Mouse (Mus musculus) liver, embryonic 15.5 days (tissue): ENCODE measurements around the gene Kl. TPM values are rescaled to one million over a fixed set of nuclear protein-coding genes. Genes with fewer than 3 reads are reported as not detected.

Source experiments
- ATAC-seq: fragments of 200-750 bp; cut with Nextera tagmentation; 2 replicates; pipeline ENCODE4 v1.8.0; 2017; ENCODE audit warnings: moderate number of reproducible peaks, mild to moderate bottlenecking, moderate library complexity; ENCODE audit not compliant: insufficient read depth
- H3K27ac ChIP-seq: fragments of 300-500 bp; sonication (generic); replicated peaks from 2 replicates; pipeline ENCODE4 v1.5.1; 2015; ENCODE audit warnings: mild to moderate bottlenecking, inconsistent platforms
- H3K27me3 ChIP-seq: fragments of 300-500 bp; sonication (generic); 2 replicates; pipeline ENCODE4 v1.6.1; 2015; ENCODE audit warnings: mild to moderate bottlenecking, inconsistent platforms
- H3K36me3 ChIP-seq: fragments of 300-500 bp; sonication (generic); replicated peaks from 2 replicates; pipeline ENCODE4 v1.6.1; 2015; ENCODE audit warnings: moderate library complexity, mild to moderate bottlenecking, inconsistent platforms
- H3K4me1 ChIP-seq: fragments of 300-500 bp; sonication (generic); replicated peaks from 2 replicates; pipeline ENCODE4 v1.6.1; 2015; ENCODE audit warnings: inconsistent platforms
- H3K4me2 ChIP-seq: fragments of 300-500 bp; sonication (generic); 2 replicates; pipeline ENCODE4 v1.6.1; 2015; ENCODE audit warnings: moderate library complexity, mild to moderate bottlenecking, inconsistent platforms
- H3K4me3 ChIP-seq: fragments of 300-500 bp; sonication (generic); replicated peaks from 2 replicates; pipeline ENCODE4 v1.5.1; 2015; ENCODE audit warnings: mild to moderate bottlenecking, inconsistent platforms
- H3K9ac ChIP-seq: fragments of 300-500 bp; sonication (generic); 2 replicates; pipeline ENCODE4 v1.6.1; 2015; ENCODE audit warnings: moderate library complexity, mild to moderate bottlenecking, inconsistent platforms
- H3K9me3 ChIP-seq: fragments of 300-500 bp; sonication (generic); replicated peaks from 2 replicates; pipeline ENCODE4 v1.6.1; 2016; ENCODE audit warnings: inconsistent platforms
- WGBS: fragments of 180-500 bp; shearing (Covaris S2); methylation state at CpG from one replicate; pipeline ENCODE4 v1.1.7; 2015; ENCODE audit warnings: mixed read lengths; ENCODE audit not compliant: insufficient replicate concordance; 5-methylcytosine and 5-hydroxymethylcytosine counted together
- polyA plus RNA-seq: library from polyadenylated mRNA; unstranded; fragments of >200 nt; fragmentation: Nextera tagmentation; extraction: Ambion mirVana; gene quantifications from 2 replicates; pipeline ENCODE4 v1.2.1, GENCODE M21; 2015

Kl gene
- polyA plus RNA-seq, 1 experiment from 2014 or later, result 0.09 TPM

DNA sequence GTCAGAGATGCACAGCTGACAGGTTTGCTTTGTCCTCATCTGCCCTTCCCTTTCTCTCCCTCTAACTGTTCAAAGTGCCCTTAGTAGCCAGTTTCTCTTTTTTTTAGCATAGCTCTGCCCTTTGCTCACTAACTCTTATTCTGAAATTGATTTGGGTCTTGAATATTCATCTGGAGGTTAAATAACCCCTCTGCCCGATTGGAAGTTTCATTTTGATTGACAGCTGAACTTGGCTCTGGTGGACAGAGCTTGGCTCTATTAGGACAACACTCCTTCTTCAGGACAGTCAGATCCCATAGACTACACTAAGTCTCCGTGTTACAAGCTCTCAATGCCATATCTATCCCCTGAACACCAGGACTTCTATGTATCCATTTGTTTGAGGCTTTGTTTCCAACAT, 19.8 kb upstream of the Kl start:
- H3K4me3 ChIP-seq, result no peak overlapping the region
- no peaks in the 10 kb centered on the region for H3K36me3 ChIP-seq
- H3K4me2 ChIP-seq, result no peak overlapping the region
- H3K27ac ChIP-seq, result no peak overlapping the region
- 46% methylated on average over 2 of the region's 2 CpGs for WGBS
- H3K9ac ChIP-seq, result no peak overlapping the region
- H3K27me3 ChIP-seq, result no peaks in the 10 kb centered on the region
- ATAC-seq, result no peak
- H3K9me3 ChIP-seq, result no peaks in the 10 kb centered on the region
- H3K4me1 ChIP-seq, result no peaks in the 10 kb centered on the region

DNA sequence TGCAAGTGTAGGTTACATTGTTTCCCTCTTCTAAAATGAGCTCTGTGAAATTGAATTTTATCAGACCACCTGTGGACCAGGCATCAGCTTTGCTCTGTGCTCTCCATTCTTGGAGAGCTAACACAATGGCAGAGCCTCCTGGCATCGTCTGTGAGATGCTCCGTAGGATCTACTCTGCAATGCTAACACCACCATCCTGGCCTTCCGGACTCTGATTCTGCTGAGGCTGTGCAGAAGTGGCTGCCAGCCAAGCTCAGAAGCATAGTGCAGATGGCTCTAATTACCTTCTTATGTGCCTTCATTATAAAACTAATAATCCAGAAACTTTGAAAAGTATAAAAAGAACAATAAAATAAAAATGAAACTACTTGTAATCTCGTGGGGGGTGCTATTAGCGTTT, 16.2 kb upstream of the Kl start:
- H3K27ac ChIP-seq, result no peak overlapping the region
- H3K9ac ChIP-seq, result no peak overlapping the region
- ATAC-seq, result no peak
- H3K9me3 ChIP-seq, result no peaks in the 10 kb centered on the region
- H3K4me2 ChIP-seq, result no peak overlapping the region
- H3K36me3 ChIP-seq, result no peaks in the 10 kb centered on the region
- H3K4me3 ChIP-seq, result no peak overlapping the region
- H3K27me3 ChIP-seq, result no peaks in the 10 kb centered on the region
- H3K4me1 ChIP-seq, result no peaks in the 10 kb centered on the region
- WGBS, result 56% methylated on average over 5 of the region's 5 CpGs

DNA sequence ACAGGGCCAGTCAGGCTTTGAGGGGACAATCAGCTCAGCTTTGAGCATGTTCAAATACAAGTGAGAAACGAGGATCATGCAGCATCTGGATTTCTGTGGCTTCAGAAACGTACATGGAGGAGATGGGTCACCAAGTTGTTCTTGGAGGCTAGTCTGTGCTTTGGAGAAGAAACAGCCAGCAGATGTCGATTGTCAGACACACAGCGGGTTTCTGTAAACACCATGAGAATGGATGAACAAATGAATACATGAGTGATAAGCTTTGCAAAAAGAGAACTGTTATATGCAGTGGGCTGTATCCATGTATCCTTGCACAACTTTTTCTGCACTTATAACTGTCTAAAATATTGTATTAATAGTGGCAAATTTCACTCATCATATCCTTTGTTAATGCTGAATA, 15.6 kb upstream of the Kl start:
- H3K9me3 ChIP-seq, result no peaks in the 10 kb centered on the region
- no peak overlapping the region for H3K4me3 ChIP-seq
- ATAC-seq, result no peak
- 53% methylated on average over 4 of the region's 4 CpGs for WGBS
- H3K9ac ChIP-seq, result no peak overlapping the region
- no peak overlapping the region for H3K27ac ChIP-seq
- no peaks in the 10 kb centered on the region for H3K27me3 ChIP-seq
- no peaks in the 10 kb centered on the region for H3K4me1 ChIP-seq
- no peak overlapping the region for H3K4me2 ChIP-seq
- H3K36me3 ChIP-seq, result no peaks in the 10 kb centered on the region

GRCm38 (mm10) chr5:150937501-150937900, 14.9 kb upstream of the Kl start:
- H3K4me3 ChIP-seq, result no peak overlapping the region
- no peaks in the 10 kb centered on the region for H3K9me3 ChIP-seq
- no peak overlapping the region for H3K4me2 ChIP-seq
- no peak overlapping the region for H3K27ac ChIP-seq
- no peak overlapping the region for H3K9ac ChIP-seq
- no peaks in the 10 kb centered on the region for H3K4me1 ChIP-seq
- no peaks in the 10 kb centered on the region for H3K36me3 ChIP-seq
- H3K27me3 ChIP-seq, result no peaks in the 10 kb centered on the region
- ATAC-seq, result no peak
- 43% methylated on average over 2 of the region's 2 CpGs for WGBS

DNA sequence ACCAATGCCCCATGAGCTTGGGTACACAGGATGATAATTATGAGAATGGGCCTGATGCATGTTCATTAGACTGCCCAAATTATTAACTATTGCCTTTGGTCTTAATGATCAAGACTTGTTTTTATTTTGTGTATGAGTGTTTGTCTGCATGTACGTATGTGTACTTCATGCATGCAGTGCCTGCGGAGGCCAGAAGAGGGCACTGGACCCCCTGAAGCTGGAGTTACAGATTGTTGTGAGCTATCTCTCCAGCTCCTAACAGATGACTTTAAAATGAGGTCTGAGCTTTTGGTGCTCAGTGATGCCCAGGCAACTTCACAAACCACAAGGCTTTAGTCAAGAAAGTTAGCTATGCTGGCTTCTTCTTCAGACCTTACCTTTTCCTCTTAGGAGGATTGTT, 6.8 kb upstream of the Kl start:
- Histone ChIP-seq H3K4me1 (no peaks in the 10 kb centered on the region), H3K9me3 (no peaks in the 10 kb centered on the region), H3K36me3 (no peaks in the 10 kb centered on the region), H3K27me3 (no peaks in the 10 kb centered on the region), H3K4me3 (no peak overlapping the region), H3K4me2 (no peak overlapping the region), H3K9ac (no peak overlapping the region), H3K27ac (no peak overlapping the region)
- no peak for ATAC-seq
- 78% methylated on average over 2 of the region's 2 CpGs for WGBS

DNA sequence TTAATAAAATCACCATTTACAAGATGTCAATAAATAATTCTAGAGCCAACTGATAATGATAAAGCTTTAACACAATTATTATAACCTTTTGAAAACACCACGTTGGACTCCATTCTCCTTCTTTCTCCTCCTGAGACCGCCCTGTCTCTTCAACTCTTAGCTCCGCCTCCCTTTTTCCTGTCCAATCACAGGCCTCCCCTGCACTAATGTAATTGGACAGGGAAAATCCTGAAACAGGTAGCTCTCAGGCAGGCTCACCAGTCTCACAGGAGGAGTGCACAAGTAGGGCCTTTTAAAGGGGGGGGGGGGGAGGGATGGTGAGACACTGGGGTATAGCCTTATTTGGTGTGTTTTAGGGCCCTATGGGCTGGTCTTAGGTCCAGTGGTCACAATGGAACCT, 3.3 kb upstream of the Kl start:
- no peaks in the 10 kb centered on the region for H3K36me3 ChIP-seq
- peaks cover 33% of the 10 kb centered on the region for H3K27me3 ChIP-seq
- no peak overlapping the region for H3K9ac ChIP-seq
- ATAC-seq, result no peak
- no peak overlapping the region for H3K27ac ChIP-seq
- H3K9me3 ChIP-seq, result no peaks in the 10 kb centered on the region
- WGBS, result 72% methylated on average over 3 of the region's 3 CpGs
- no peaks in the 10 kb centered on the region; the same call in 1 of the 2 replicates for H3K4me1 ChIP-seq
- H3K4me2 ChIP-seq, result no peak overlapping the region
- H3K4me3 ChIP-seq, result no peak overlapping the region

DNA sequence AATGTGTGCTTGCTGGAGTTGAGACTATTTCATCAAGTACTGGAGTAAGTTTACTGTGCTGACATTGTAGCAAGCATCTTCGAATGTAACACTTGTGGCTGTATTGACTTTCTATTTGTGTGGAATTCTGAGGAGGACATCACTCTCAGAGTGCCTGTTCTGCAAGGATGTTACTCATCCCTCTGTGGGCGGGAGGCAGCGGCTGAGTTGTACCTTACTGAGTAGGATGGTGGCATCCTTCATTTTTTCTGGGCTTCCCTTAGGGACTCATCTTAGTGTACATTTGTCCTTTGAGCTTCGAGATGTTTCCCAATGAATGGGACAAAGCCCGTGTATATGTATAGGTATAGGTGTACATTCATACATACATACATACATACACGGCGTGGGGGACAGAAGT, 1.1 kb upstream of the Kl start:
- no peaks in the 10 kb centered on the region; the same call in 1 of the 2 replicates for H3K4me1 ChIP-seq
- H3K9ac ChIP-seq, result no peak overlapping the region
- H3K36me3 ChIP-seq, result no peaks in the 10 kb centered on the region
- H3K4me2 ChIP-seq, result no peak overlapping the region
- H3K27me3 ChIP-seq, result peaks cover 34% of the 10 kb centered on the region
- H3K27ac ChIP-seq, result no peak overlapping the region
- 62% methylated on average over 7 of the region's 7 CpGs for WGBS
- ATAC-seq, result no peak
- H3K9me3 ChIP-seq, result no peaks in the 10 kb centered on the region
- H3K4me3 ChIP-seq, result no peak overlapping the region

DNA sequence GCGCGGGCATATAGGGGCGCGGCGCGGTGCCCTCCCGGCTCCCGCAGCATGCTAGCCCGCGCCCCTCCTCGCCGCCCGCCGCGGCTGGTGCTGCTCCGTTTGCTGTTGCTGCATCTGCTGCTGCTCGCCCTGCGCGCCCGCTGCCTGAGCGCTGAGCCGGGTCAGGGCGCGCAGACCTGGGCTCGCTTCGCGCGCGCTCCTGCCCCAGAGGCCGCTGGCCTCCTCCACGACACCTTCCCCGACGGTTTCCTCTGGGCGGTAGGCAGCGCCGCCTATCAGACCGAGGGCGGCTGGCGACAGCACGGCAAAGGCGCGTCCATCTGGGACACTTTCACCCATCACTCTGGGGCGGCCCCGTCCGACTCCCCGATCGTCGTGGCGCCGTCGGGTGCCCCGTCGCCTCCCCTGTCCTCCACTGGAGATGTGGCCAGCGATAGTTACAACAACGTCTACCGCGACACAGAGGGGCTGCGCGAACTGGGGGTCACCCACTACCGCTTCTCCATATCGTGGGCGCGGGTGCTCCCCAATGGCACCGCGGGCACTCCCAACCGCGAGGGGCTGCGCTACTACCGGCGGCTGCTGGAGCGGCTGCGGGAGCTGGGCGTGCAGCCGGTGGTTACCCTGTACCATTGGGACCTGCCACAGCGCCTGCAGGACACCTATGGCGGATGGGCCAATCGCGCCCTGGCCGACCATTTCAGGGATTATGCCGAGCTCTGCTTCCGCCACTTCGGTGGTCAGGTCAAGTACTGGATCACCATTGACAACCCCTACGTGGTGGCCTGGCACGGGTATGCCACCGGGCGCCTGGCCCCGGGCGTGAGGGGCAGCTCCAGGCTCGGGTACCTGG, 488 bp downstream of the Kl start:
- H3K4me3 ChIP-seq, result peak overlapping the region; percentile 37
- H3K4me1 ChIP-seq, result no peaks in the 10 kb centered on the region; the same call in 1 of the 2 replicates
- H3K36me3 ChIP-seq, result no peaks in the 10 kb centered on the region
- peaks cover 34% of the 10 kb centered on the region for H3K27me3 ChIP-seq
- H3K27ac ChIP-seq, result no peak overlapping the region
- peak overlapping the region; percentile 62 for H3K4me2 ChIP-seq
- no peak overlapping the region for H3K9ac ChIP-seq
- no peaks in the 10 kb centered on the region for H3K9me3 ChIP-seq
- 4% methylated on average over 89 of the region's 89 CpGs for WGBS
- peak; percentile 25; the same call in 1 of the 2 replicates for ATAC-seq

DNA sequence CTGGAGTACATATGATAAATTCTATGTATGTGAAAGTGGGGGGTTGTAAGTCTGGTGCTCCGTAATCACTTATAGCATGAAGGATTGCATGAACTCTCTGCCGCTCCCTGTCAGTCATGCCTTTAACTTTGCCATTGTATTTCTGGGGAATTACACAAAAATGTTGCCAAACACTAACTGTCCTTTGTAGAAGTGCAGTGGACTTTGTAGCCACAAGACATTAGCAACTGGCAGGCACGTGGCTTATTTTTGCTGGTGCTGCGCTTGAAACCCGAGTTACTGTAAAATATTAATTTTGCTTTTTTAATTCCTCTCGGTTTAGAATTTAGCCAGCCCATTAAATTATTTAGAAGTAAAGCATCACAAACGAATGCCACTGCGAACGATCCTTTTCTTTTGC, 2.4 kb downstream of the Kl start:
- no peaks in the 10 kb centered on the region for H3K36me3 ChIP-seq

GRCm38 (mm10) chr5:150959861-150960260, 7.5 kb downstream of the Kl start:
- Histone ChIP-seq H3K27ac (no peak overlapping the region), H3K4me3 (no peak overlapping the region), H3K4me1 (no peaks in the 10 kb centered on the region), H3K36me3 (no peaks in the 10 kb centered on the region), H3K27me3 (no peaks in the 10 kb centered on the region), H3K9me3 (no peaks in the 10 kb centered on the region), H3K9ac (no peak overlapping the region), H3K4me2 (no peak overlapping the region)
- no peak for ATAC-seq
- 54% methylated on average over 1 of the region's 1 CpGs for WGBS

More for the DNA sequence above, 2.4 kb downstream of the Kl start:
- Histone ChIP-seq H3K9ac (no peak overlapping the region), H3K4me3 (no peak overlapping the region), H3K4me2 (no peak overlapping the region), H3K9me3 (no peaks in the 10 kb centered on the region), H3K4me1 (no peaks in the 10 kb centered on the region; the same call in 1 of the 2 replicates), H3K27me3 (peaks cover 34% of the 10 kb centered on the region), H3K27ac (no peak overlapping the region)
- 65% methylated on average over 9 of the region's 9 CpGs for WGBS
- ATAC-seq, result no peak

GRCm38 (mm10) chr5:150961615-150962014, 9.2 kb downstream of the Kl start:
- H3K27me3 ChIP-seq, result no peaks in the 10 kb centered on the region
- H3K4me1 ChIP-seq, result no peaks in the 10 kb centered on the region
- H3K4me2 ChIP-seq, result no peak overlapping the region
- 40% methylated on average over 1 of the region's 1 CpGs for WGBS
- no peak overlapping the region for H3K4me3 ChIP-seq
- no peak overlapping the region for H3K27ac ChIP-seq
- H3K9me3 ChIP-seq, result no peaks in the 10 kb centered on the region
- no peak overlapping the region for H3K9ac ChIP-seq
- ATAC-seq, result no peak
- H3K36me3 ChIP-seq, result no peaks in the 10 kb centered on the region

- ATAC-seq, result no peak
- Histone ChIP-seq H3K4me1 (no peaks in the 10 kb centered on the region), H3K4me3 (no peak overlapping the region), H3K36me3 (no peaks in the 10 kb centered on the region), H3K27ac (no peak overlapping the region), H3K4me2 (no peak overlapping the region), H3K27me3 (no peaks in the 10 kb centered on the region), H3K9ac (no peak overlapping the region), H3K9me3 (no peaks in the 10 kb centered on the region)
- WGBS, result 59% methylated on average over 1 of the region's 1 CpGs
Observed at GRCm38 (mm10) chr5:150962756-150963155, 10.3 kb downstream of the Kl start.
